In genomic region chr7:107801108-107801507, GRCm38 (mm10) we compare ENCODE assay signal across 27 mouse cellular contexts. TPM values are rescaled to one million over a fixed set of nuclear protein-coding genes. Genes with fewer than 3 reads are reported as not detected.
"Had no signal": no experiment of that assay in that cellular context is flagged by ENCODE, and none has a peak within 500 bp of the region (broad histone marks: within the 10 kb centered on the region; RNA-seq: fewer than 3 reads in every experiment).

TSS of gene Ovch2 (minus strand) at chr7:107801208.

- H3K27ac ChIP-seq: liver, embryonic 14.5 days; midbrain, embryonic 10.5 days; neural tube, embryonic 13.5 days; neural tube, embryonic 15.5 days had no signal

- H3K27me3 ChIP-seq: neural tube, embryonic 13.5 days; neural tube, embryonic 15.5 days had no signal

- H3K4me1 ChIP-seq: midbrain, embryonic 10.5 days; neural tube, embryonic 13.5 days; neural tube, embryonic 15.5 days had no signal

- H3K9me3 ChIP-seq: neural tube, embryonic 13.5 days; neural tube, embryonic 15.5 days had no signal

- DNase-seq: lung, adult 18-20 months; lung, embryonic 14.5 days; lung, postnatal 10 days; lung, postnatal 4 days; midbrain, embryonic 14.5 days; retina, postnatal 1 day; right cerebral cortex, adult 18-20 months; right cerebral cortex, postnatal 25 days; thymus, adult 18-20 months; thymus, postnatal 25 days; thymus, postnatal 4 days had no signal

- ATAC-seq: midbrain, embryonic 16.5 days had no signal

- H3K9ac ChIP-seq: liver, embryonic 14.5 days; lung, embryonic 14.5 days; neural tube, embryonic 13.5 days; neural tube, embryonic 15.5 days had no signal

- H3K4me2 ChIP-seq: lung, embryonic 14.5 days; neural tube, embryonic 13.5 days; neural tube, embryonic 15.5 days had no signal

- H3K36me3 ChIP-seq: midbrain, embryonic 10.5 days; neural tube, embryonic 13.5 days; neural tube, embryonic 15.5 days had no signal

- H3K4me3 ChIP-seq: midbrain, embryonic 10.5 days; myocyte; neural tube, embryonic 13.5 days; neural tube, embryonic 15.5 days had no signal

RNA-seq across cellular contexts. Expression of gene Ovch2, which starts in this region (rescaled TPM):
- total RNA-seq: megakaryocyte, adult 5-6 weeks; megakaryocyte-erythroid progenitor cell, adult 5-6 weeks had no signal
- polyA plus RNA-seq: liver, embryonic 14.5 days; liver, embryonic 16.5 days; lung, embryonic 14.5 days; lung, embryonic 16.5 days; midbrain, embryonic 10.5 days; midbrain, embryonic 14.5 days; midbrain, embryonic 16.5 days; myocyte; neural tube, embryonic 11.5 days; neural tube, embryonic 13.5 days; neural tube, embryonic 15.5 days; spleen, adult 2 months; stomach, embryonic 14.5 days; stomach, embryonic 16.5 days; thymus, postnatal 0 days; urinary bladder, adult 2 months had no signal
